Mouse (Mus musculus) E14TG2a.4 (cell line): Measurements from ENCODE around the gene Smo.
A peak's percentile ranks its signal among the peaks of the same experiment; 100 is the strongest.

Experiments
- H3K27me3 ChIP-seq: 2 replicates; pipeline ENCODE4 v1.6.1; 2014; ENCODE audit warnings: low read length, control low read depth; ENCODE audit not compliant: insufficient read depth
- H3K36me3 ChIP-seq: 2 replicates; pipeline ENCODE4 v1.6.1; 2014; ENCODE audit warnings: low read length, control low read depth; ENCODE audit not compliant: insufficient read depth
- H3K4me1 ChIP-seq: replicated peaks from 2 replicates; pipeline ENCODE4 v1.6.1; 2014; ENCODE audit warnings: low read depth, low read length, control low read depth
- H3K4me3 ChIP-seq: replicated peaks from 2 replicates; pipeline ENCODE4 v1.5.1; 2014; ENCODE audit warnings: mild to moderate bottlenecking, low read length
- H3K9me3 ChIP-seq: 2 replicates; pipeline ENCODE4 v1.6.1; 2014; ENCODE audit warnings: low read length, control low read depth
- CTCF ChIP-seq: conservative IDR thresholded peaks from 2 replicates; pipeline ENCODE4 v1.5.1; 2014; ENCODE audit warnings: low read length
- NANOG ChIP-seq: IDR thresholded peaks from 2 replicates; pipeline ENCODE4 v1.6.1; 2014; ENCODE audit warnings: borderline replicate concordance, low read length, mixed read lengths
- POU5F1 ChIP-seq: IDR thresholded peaks from 2 replicates; pipeline ENCODE4 v1.6.1; 2014; ENCODE audit warnings: low read length, borderline replicate concordance

The Smo gene

GRCm38 (mm10) chr6:29776542-29777237 lies 41.4 kb downstream of the Smo start:
- Histone ChIP-seq H3K4me1 (no peaks in the 10 kb centered on the region), H3K27me3 (no peaks in the 10 kb centered on the region), H3K4me3 (no peak overlapping the region), H3K9me3 (no peaks in the 10 kb centered on the region), H3K36me3 (no peaks in the 10 kb centered on the region)
- TF ChIP-seq NANOG (no peak), POU5F1 (no peak), CTCF (no peak)

- Histone ChIP-seq H3K4me1 (no peaks in the 10 kb centered on the region), H3K36me3 (no peaks in the 10 kb centered on the region), H3K4me3 (no peak overlapping the region), H3K27me3 (no peaks in the 10 kb centered on the region), H3K9me3 (no peaks in the 10 kb centered on the region)
- TF ChIP-seq POU5F1 (no peak), CTCF (no peak), NANOG (no peak)
These were observed 41.9 kb downstream of the Smo start for GRCm38 (mm10) chr6:29777238-29777555.

GRCm38 (mm10) chr6:29780082-29780481 lies 44.8 kb downstream of the Smo start:
- TF ChIP-seq CTCF (no peak), POU5F1 (no peak), NANOG (no peak)
- Histone ChIP-seq H3K4me3 (no peak overlapping the region), H3K27me3 (no peaks in the 10 kb centered on the region), H3K9me3 (no peaks in the 10 kb centered on the region), H3K4me1 (no peaks in the 10 kb centered on the region), H3K36me3 (no peaks in the 10 kb centered on the region)

- H3K36me3 ChIP-seq: no peaks in the 10 kb centered on the region
- no peak for TF ChIP-seq CTCF
- TF ChIP-seq NANOG: no peak
- no peak for TF ChIP-seq POU5F1
- H3K4me3 ChIP-seq: no peak overlapping the region
- no peaks in the 10 kb centered on the region for H3K4me1 ChIP-seq
- H3K9me3 ChIP-seq: no peaks in the 10 kb centered on the region
- no peaks in the 10 kb centered on the region for H3K27me3 ChIP-seq
These were observed 45.3 kb downstream of the Smo start for GRCm38 (mm10) chr6:29780571-29780970.

GRCm38 (mm10) chr6:29782239-29782638 lies 46.9 kb downstream of the Smo start:
- no peak overlapping the region for H3K4me3 ChIP-seq
- no peaks in the 10 kb centered on the region for H3K27me3 ChIP-seq
- no peak for TF ChIP-seq NANOG
- TF ChIP-seq CTCF: no peak
- no peaks in the 10 kb centered on the region for H3K36me3 ChIP-seq
- H3K4me1 ChIP-seq: 0 out of 2 replicates have a peak, but pooled peaks cover under 1% of the 10 kb centered on the region
- H3K9me3 ChIP-seq: no peaks in the 10 kb centered on the region

GRCm38 (mm10) chr6:29783960-29784359 lies 48.7 kb downstream of the Smo start:
- H3K36me3 ChIP-seq: no peaks in the 10 kb centered on the region
- peaks cover 15% of the 10 kb centered on the region for H3K4me1 ChIP-seq
- no peak for TF ChIP-seq CTCF
- TF ChIP-seq NANOG: no peak
- no peak for TF ChIP-seq POU5F1
- H3K9me3 ChIP-seq: no peaks in the 10 kb centered on the region
- H3K27me3 ChIP-seq: no peaks in the 10 kb centered on the region
- H3K4me3 ChIP-seq: no peak overlapping the region

GRCm38 (mm10) chr6:29784413-29785021 lies 49.2 kb downstream of the Smo start:
- H3K27me3 ChIP-seq: no peaks in the 10 kb centered on the region
- no peaks in the 10 kb centered on the region for H3K9me3 ChIP-seq
- no peak overlapping the region for H3K4me3 ChIP-seq
- peaks cover 20% of the 10 kb centered on the region for H3K4me1 ChIP-seq
- H3K36me3 ChIP-seq: no peaks in the 10 kb centered on the region
- TF ChIP-seq POU5F1 (no peak), NANOG (no peak), CTCF (no peak)

GRCm38 (mm10) chr6:29785759-29786158 lies 50.5 kb downstream of the Smo start:
- TF ChIP-seq CTCF (no peak), NANOG (no peak), POU5F1 (no peak)
- H3K9me3 ChIP-seq: no peaks in the 10 kb centered on the region
- H3K27me3 ChIP-seq: no peaks in the 10 kb centered on the region
- peaks cover 24% of the 10 kb centered on the region for H3K4me1 ChIP-seq
- H3K4me3 ChIP-seq: no peak overlapping the region
- H3K36me3 ChIP-seq: no peaks in the 10 kb centered on the region

- Histone ChIP-seq H3K27me3 (no peaks in the 10 kb centered on the region), H3K9me3 (no peaks in the 10 kb centered on the region), H3K4me1 (peaks cover 24% of the 10 kb centered on the region), H3K36me3 (no peaks in the 10 kb centered on the region), H3K4me3 (no peak overlapping the region)
- no peak for TF ChIP-seq CTCF
- peak; percentile 82; the same call in 1 of the 2 replicates for TF ChIP-seq POU5F1
- peak; percentile 26; the same call in 1 of the 2 replicates for TF ChIP-seq NANOG
These were observed 53.6 kb downstream of the Smo start for GRCm38 (mm10) chr6:29788779-29789350.
